Mouse (Mus musculus) frontal cortex, adult 2 months (tissue): ENCODE measurements around the gene Tmem201. TPM values are rescaled to one million over a fixed set of nuclear protein-coding genes. Genes with fewer than 3 reads are reported as not detected.

ENCODE experiments used
- DNase-seq, 2 experiments: peaks; one replicate each; pipeline ENCODE4 v3.0.0; 2022; ENCODE audit warnings: low spot score in 1 of 2; ENCODE audit errors: extremely low spot score in 1 of 2
- polyA plus RNA-seq: library from polyadenylated mRNA; depleted of rRNA; stranded (reverse); fragments of >200 nt; gene quantifications from 2 replicates; pipeline ENCODE4 v1.2.3, GENCODE M21; 2012

Gene Tmem201
- polyA plus RNA-seq, 1 experiment = 79.6 TPM

GRCm38 (mm10) chr4:149722104-149723020 lies 15.5 kb downstream of the Tmem201 start:
- DNase-seq = no peak

GRCm38 (mm10) chr4:149721163-149721562 lies 16.7 kb downstream of the Tmem201 start:
- no peak for DNase-seq

- DNase-seq = peak in 1 of 2 experiments; percentile 65
Measured at GRCm38 (mm10) chr4:149719686-149720085, 18.2 kb downstream of the Tmem201 start.

GRCm38 (mm10) chr4:149714542-149714941 lies 23.3 kb downstream of the Tmem201 start:
- DNase-seq = no peak

- peak in 1 of 2 experiments; percentile 61 for DNase-seq
Measured at GRCm38 (mm10) chr4:149711955-149712354, 25.9 kb downstream of the Tmem201 start.

GRCm38 (mm10) chr4:149711485-149711884 lies 26.4 kb downstream of the Tmem201 start:
- no peak for DNase-seq

GRCm38 (mm10) chr4:149710510-149710909 lies 27.3 kb downstream of the Tmem201 start:
- DNase-seq = peak in 1 of 2 experiments; percentile 75

GRCm38 (mm10) chr4:149705941-149706340 lies 31.9 kb downstream of the Tmem201 start:
- no peak for DNase-seq

GRCm38 (mm10) chr4:149705298-149705697 lies 32.5 kb downstream of the Tmem201 start:
- DNase-seq = no peak

- no peak for DNase-seq
Measured at GRCm38 (mm10) chr4:149702210-149702979, 35.4 kb downstream of the Tmem201 start, which contains the start of gene Pik3cd. TSS of gene Pik3cd (minus strand) at chr4:149702571.

GRCm38 (mm10) chr4:149701426-149702209 lies 36.2 kb downstream of the Tmem201 start:
- DNase-seq = no peak

- DNase-seq = no peak
Measured at GRCm38 (mm10) chr4:149699953-149700352, 37.9 kb downstream of the Tmem201 start.

- peak in 1 of 2 experiments; percentile 36 for DNase-seq
Measured at GRCm38 (mm10) chr4:149698197-149698821, 39.5 kb downstream of the Tmem201 start.

- DNase-seq = no peak
Measured at GRCm38 (mm10) chr4:149697506-149698196, 40.2 kb downstream of the Tmem201 start.

- no peak for DNase-seq
Measured at GRCm38 (mm10) chr4:149696189-149696971, 41.5 kb downstream of the Tmem201 start.

GRCm38 (mm10) chr4:149691368-149691767 lies 46.5 kb downstream of the Tmem201 start:
- DNase-seq = no peak

GRCm38 (mm10) chr4:149690828-149691280 lies 47.0 kb downstream of the Tmem201 start:
- DNase-seq = no peak

- DNase-seq = no peak
Measured at GRCm38 (mm10) chr4:149689822-149690700, 47.8 kb downstream of the Tmem201 start.
